Mouse (Mus musculus): Measurements from ENCODE around the gene Cpt1a. TPM values are rescaled to one million over a fixed set of nuclear protein-coding genes. Genes with fewer than 3 reads are reported as not detected.

Cpt1a gene
- total RNA-seq, 1 experiment from 2014 or later, result 52.3 TPM

- peak in 1 of 2 experiments; percentile 14; a peak in 1 of 4 replicates for ATAC-seq (replicated peaks in 1 of 2; ENCODE audit: insufficient read depth in 1 of 2, low FRiP score in 2 of 2, low TSS enrichment in 1 of 2, low read depth in 1 of 2, poor library complexity in 2 of 2, severe bottlenecking in 2 of 2)
Measured at GRCm38 (mm10) chr19:3353415-3354111, 31.4 kb downstream of the Cpt1a start.

GRCm38 (mm10) chr19:3355096-3355495 is 33.0 kb downstream of the Cpt1a start:
- ATAC-seq (replicated peaks in 1 of 2; ENCODE audit: insufficient read depth in 1 of 2, low FRiP score in 2 of 2, low TSS enrichment in 1 of 2, low read depth in 1 of 2, poor library complexity in 2 of 2, severe bottlenecking in 2 of 2), result no peak

GRCm38 (mm10) chr19:3356516-3356915 is 34.4 kb downstream of the Cpt1a start:
- no peak for ATAC-seq (replicated peaks in 1 of 2; ENCODE audit: insufficient read depth in 1 of 2, low FRiP score in 2 of 2, low TSS enrichment in 1 of 2, low read depth in 1 of 2, poor library complexity in 2 of 2, severe bottlenecking in 2 of 2)

GRCm38 (mm10) chr19:3357620-3358019 is 35.5 kb downstream of the Cpt1a start:
- ATAC-seq (replicated peaks in 1 of 2; ENCODE audit: insufficient read depth in 1 of 2, low FRiP score in 2 of 2, low TSS enrichment in 1 of 2, low read depth in 1 of 2, poor library complexity in 2 of 2, severe bottlenecking in 2 of 2), result no peak

GRCm38 (mm10) chr19:3359841-3360588 is 37.9 kb downstream of the Cpt1a start:
- ATAC-seq (replicated peaks in 1 of 2; ENCODE audit: insufficient read depth in 1 of 2, low FRiP score in 2 of 2, low TSS enrichment in 1 of 2, low read depth in 1 of 2, poor library complexity in 2 of 2, severe bottlenecking in 2 of 2), result peak; percentile 67 to 86

- no peak for ATAC-seq (replicated peaks in 1 of 2; ENCODE audit: insufficient read depth in 1 of 2, low FRiP score in 2 of 2, low TSS enrichment in 1 of 2, low read depth in 1 of 2, poor library complexity in 2 of 2, severe bottlenecking in 2 of 2)
Measured at GRCm38 (mm10) chr19:3363510-3363909, 41.4 kb downstream of the Cpt1a start.

- ATAC-seq (replicated peaks in 1 of 2; ENCODE audit: insufficient read depth in 1 of 2, low FRiP score in 2 of 2, low TSS enrichment in 1 of 2, low read depth in 1 of 2, poor library complexity in 2 of 2, severe bottlenecking in 2 of 2), result no peak
Measured at GRCm38 (mm10) chr19:3365089-3365488, 43.0 kb downstream of the Cpt1a start.

GRCm38 (mm10) chr19:3368276-3368675 is 46.1 kb downstream of the Cpt1a start:
- ATAC-seq (replicated peaks in 1 of 2; ENCODE audit: insufficient read depth in 1 of 2, low FRiP score in 2 of 2, low TSS enrichment in 1 of 2, low read depth in 1 of 2, poor library complexity in 2 of 2, severe bottlenecking in 2 of 2), result no peak

GRCm38 (mm10) chr19:3373380-3373779 is 51.2 kb downstream of the Cpt1a start:
- no peak for ATAC-seq (replicated peaks in 1 of 2; ENCODE audit: insufficient read depth in 1 of 2, low FRiP score in 2 of 2, low TSS enrichment in 1 of 2, low read depth in 1 of 2, poor library complexity in 2 of 2, severe bottlenecking in 2 of 2)

- no peak for ATAC-seq (replicated peaks in 1 of 2; ENCODE audit: insufficient read depth in 1 of 2, low FRiP score in 2 of 2, low TSS enrichment in 1 of 2, low read depth in 1 of 2, poor library complexity in 2 of 2, severe bottlenecking in 2 of 2)
Measured at GRCm38 (mm10) chr19:3374028-3374427, 51.9 kb downstream of the Cpt1a start.

GRCm38 (mm10) chr19:3375945-3376495 is 53.9 kb downstream of the Cpt1a start:
- no peak for ATAC-seq (replicated peaks in 1 of 2; ENCODE audit: insufficient read depth in 1 of 2, low FRiP score in 2 of 2, low TSS enrichment in 1 of 2, low read depth in 1 of 2, poor library complexity in 2 of 2, severe bottlenecking in 2 of 2)

GRCm38 (mm10) chr19:3376966-3377715 is 55.0 kb downstream of the Cpt1a start:
- ATAC-seq (replicated peaks in 1 of 2; ENCODE audit: insufficient read depth in 1 of 2, low FRiP score in 2 of 2, low TSS enrichment in 1 of 2, low read depth in 1 of 2, poor library complexity in 2 of 2, severe bottlenecking in 2 of 2), result peak; percentile 51 to 62

- ATAC-seq (replicated peaks in 1 of 2; ENCODE audit: insufficient read depth in 1 of 2, low FRiP score in 2 of 2, low TSS enrichment in 1 of 2, low read depth in 1 of 2, poor library complexity in 2 of 2, severe bottlenecking in 2 of 2), result peak; percentile 14 to 43; a peak in 1 of 4 replicates
Measured at GRCm38 (mm10) chr19:3378614-3379013, 56.5 kb downstream of the Cpt1a start.

GRCm38 (mm10) chr19:3388061-3388460 is 65.9 kb downstream of the Cpt1a start:
- no peak for ATAC-seq (replicated peaks in 1 of 2; ENCODE audit: insufficient read depth in 1 of 2, low FRiP score in 2 of 2, low TSS enrichment in 1 of 2, low read depth in 1 of 2, poor library complexity in 2 of 2, severe bottlenecking in 2 of 2)

- ATAC-seq (replicated peaks in 1 of 2; ENCODE audit: insufficient read depth in 1 of 2, low FRiP score in 2 of 2, low TSS enrichment in 1 of 2, low read depth in 1 of 2, poor library complexity in 2 of 2, severe bottlenecking in 2 of 2), result peak; percentile 67 to 79
Measured at GRCm38 (mm10) chr19:3388629-3389057, 66.5 kb downstream of the Cpt1a start, which contains the start of gene Tesmin. TSS of gene Tesmin (plus strand) at chr19:3388857.

- ATAC-seq (replicated peaks in 1 of 2; ENCODE audit: insufficient read depth in 1 of 2, low FRiP score in 2 of 2, low TSS enrichment in 1 of 2, low read depth in 1 of 2, poor library complexity in 2 of 2, severe bottlenecking in 2 of 2), result peak; percentile 90 to 96
Measured at GRCm38 (mm10) chr19:3389089-3389488, 67.0 kb downstream of the Cpt1a start.

GRCm38 (mm10) chr19:3392384-3392783 is 70.2 kb downstream of the Cpt1a start:
- no peak for ATAC-seq (replicated peaks in 1 of 2; ENCODE audit: insufficient read depth in 1 of 2, low FRiP score in 2 of 2, low TSS enrichment in 1 of 2, low read depth in 1 of 2, poor library complexity in 2 of 2, severe bottlenecking in 2 of 2)

- ATAC-seq (replicated peaks in 1 of 2; ENCODE audit: insufficient read depth in 1 of 2, low FRiP score in 2 of 2, low TSS enrichment in 1 of 2, low read depth in 1 of 2, poor library complexity in 2 of 2, severe bottlenecking in 2 of 2), result no peak
Measured at GRCm38 (mm10) chr19:3394216-3394615, 72.1 kb downstream of the Cpt1a start.

Measured in hematopoietic stem cell, adult 5-6 weeks (primary cell).